Mouse (Mus musculus) G1E (cell line): ENCODE measurements around the gene Phf11c.

Experiments
- CTCF ChIP-seq: IDR thresholded peaks from 2 replicates; pipeline ENCODE4 v1.5.1; 2012; ENCODE audit warnings: low read depth, low read length, inconsistent platforms, mixed read lengths
- GATA1 ChIP-seq: IDR thresholded peaks from 2 replicates; pipeline ENCODE4 v1.6.1; 2012; ENCODE audit warnings: borderline replicate concordance, low read length, inconsistent platforms, mixed read lengths
- GATA2 ChIP-seq: IDR thresholded peaks from 2 replicates; pipeline ENCODE4 v1.6.1; 2012; ENCODE audit warnings: low read depth, low read length, inconsistent platforms, borderline replicate concordance
- TAL1 ChIP-seq: conservative IDR thresholded peaks from 2 replicates; pipeline ENCODE4 v1.6.1; 2012; ENCODE audit warnings: low read depth, low read length, inconsistent platforms, mixed read lengths

- no peak for TF ChIP-seq CTCF
- TF ChIP-seq GATA1: no peak
- TF ChIP-seq TAL1: no peak
- TF ChIP-seq GATA2: no peak
Measured at GRCm38 (mm10) chr14:59437398-59437797, 42.2 kb upstream of the Phf11c start.
